Mouse (Mus musculus) brain, embryonic 14.5 days (tissue): Measurements from ENCODE around the gene Gpm6a. TPM values are rescaled to one million over a fixed set of nuclear protein-coding genes. Genes with fewer than 3 reads are reported as not detected.
"Not testable (repeated sequence)": the region's sequence is repeated elsewhere in the genome, so short reads cannot be mapped to it uniquely, and the experiment has no call there.

ENCODE experiments used
- DNase-seq: peaks from one replicate; pipeline ENCODE4 v3.0.0-alpha.2; 2011; ENCODE audit warnings: low read depth
- CTCF ChIP-seq: fragments of 200-500 bp; IDR thresholded peaks from 2 replicates; pipeline ENCODE4 v1.5.1; 2012; ENCODE audit warnings: inconsistent platforms, mild to moderate bottlenecking, moderate library complexity, borderline replicate concordance; ENCODE audit not compliant: insufficient read depth, insufficient read length; ENCODE audit errors: extremely low read depth
- POLR2A ChIP-seq: fragments of 200-500 bp; IDR thresholded peaks from 2 replicates; pipeline ENCODE4 v1.6.1; 2012; ENCODE audit warnings: mild to moderate bottlenecking, inconsistent platforms, borderline replicate concordance; ENCODE audit not compliant: poor library complexity, insufficient read depth, insufficient read length, severe bottlenecking; ENCODE audit errors: extremely low read depth
- polyA plus RNA-seq: library from polyadenylated mRNA; depleted of rRNA; stranded (reverse); fragments of >200 nt; gene quantifications from 2 replicates; pipeline ENCODE4 v1.2.3, GENCODE M21; 2012; rRNA removed

Gpm6a gene
- polyA plus RNA-seq, 1 experiment, result 408 TPM

DNA sequence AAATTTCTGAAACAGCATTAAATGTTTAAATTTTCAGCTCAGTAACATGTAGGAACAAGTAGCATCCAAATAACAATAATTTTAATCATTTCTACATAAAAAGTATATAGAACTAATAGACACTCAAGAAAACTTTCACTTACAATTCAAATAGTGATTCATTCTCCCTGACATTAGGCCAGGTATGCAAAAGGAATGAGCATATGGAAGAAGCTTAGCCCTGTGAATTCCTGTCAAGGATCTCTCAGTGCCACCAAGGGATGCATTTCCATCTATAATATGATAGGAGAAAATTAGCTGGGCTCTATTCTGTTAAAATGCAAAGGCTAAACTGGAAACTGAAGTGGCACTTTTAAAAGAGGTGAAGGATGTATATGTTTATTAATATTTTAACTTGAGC, 76.5 kb downstream of the Gpm6a start:
- TF ChIP-seq POLR2A (no peak), CTCF (no peak)
- no peak for DNase-seq

DNA sequence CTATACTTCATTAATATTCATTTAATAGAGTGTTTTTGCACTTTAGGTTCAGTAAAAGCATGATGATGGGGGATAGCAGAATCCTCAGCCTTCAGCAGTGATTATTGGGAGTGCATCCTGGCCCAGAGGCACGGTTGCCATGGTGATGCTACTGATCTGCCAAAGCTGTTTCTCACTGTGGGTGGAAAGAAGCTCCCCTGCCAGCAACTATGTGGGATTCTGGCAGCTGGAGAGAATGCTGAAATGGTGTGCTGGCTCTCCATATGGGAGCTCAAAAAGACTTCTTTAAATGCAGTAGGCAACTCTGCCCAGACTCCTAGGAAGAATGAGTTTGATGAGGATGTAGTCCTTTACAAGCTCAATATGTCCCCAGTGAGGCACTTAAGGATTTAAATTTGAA, 79.7 kb downstream of the Gpm6a start:
- DNase-seq, result peak; percentile 98
- no peak for TF ChIP-seq POLR2A
- TF ChIP-seq CTCF, result no peak

DNA sequence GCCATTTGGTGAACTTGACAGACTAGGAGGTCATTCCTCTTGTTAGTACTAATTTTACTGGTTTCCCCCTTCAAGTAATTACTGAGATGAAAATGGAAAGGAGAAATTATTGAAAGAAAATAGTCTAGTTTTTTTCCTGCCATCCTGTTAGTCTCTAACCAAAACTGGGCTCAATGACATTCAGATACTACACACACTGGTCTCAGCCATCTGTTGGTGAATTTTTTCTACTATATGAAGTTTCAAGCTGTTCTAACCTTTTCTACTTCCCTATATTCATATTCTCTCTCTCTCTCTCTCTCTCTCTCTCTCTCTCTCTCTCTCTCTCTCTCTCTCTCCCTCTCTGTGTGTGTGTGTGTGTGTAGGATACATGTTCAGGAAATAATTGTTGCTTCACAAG, 80.8 kb downstream of the Gpm6a start:
- DNase-seq, result peak; percentile 49
- TF ChIP-seq CTCF (no peak), POLR2A (no peak)

DNA sequence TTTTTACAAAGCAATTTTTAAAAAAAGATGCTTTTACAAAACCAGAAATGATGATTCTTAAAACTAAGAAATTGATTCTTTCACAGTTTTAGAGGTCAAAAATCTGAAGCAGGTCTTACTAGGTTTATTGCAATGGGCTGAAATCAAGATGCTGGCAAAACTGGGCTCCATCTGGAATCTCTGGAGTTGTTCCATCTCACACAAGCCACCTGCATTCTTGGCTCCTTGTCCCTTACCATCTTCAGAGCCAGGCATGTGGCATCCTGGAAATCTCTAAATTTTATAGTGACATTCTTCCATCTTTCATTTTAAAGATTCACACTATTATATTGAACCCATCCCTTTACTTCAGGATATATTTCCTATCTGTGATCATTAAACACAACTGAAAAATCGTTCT, 88.3 kb downstream of the Gpm6a start:
- peak; percentile 69 for DNase-seq
- TF ChIP-seq POLR2A (no peak), CTCF (no peak)

DNA sequence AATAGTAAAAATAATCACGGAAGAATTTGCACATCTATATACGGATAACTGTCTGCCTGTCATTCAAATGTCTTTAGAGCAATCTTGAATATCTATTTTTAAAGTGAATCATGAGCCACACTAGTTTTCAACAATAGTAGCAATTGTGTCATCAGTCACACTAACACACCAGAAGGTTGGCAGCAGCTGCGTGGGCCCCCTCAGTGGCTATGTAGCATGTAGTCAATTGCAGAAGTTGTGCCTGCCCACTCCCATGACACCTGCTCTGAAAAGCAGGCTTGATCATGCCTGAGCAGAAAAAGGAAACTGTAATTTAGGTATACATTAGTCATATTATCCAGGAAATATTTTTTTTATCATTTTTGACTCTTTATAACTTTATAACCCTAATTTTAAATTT, 93.8 kb downstream of the Gpm6a start:
- DNase-seq, result peak; percentile 60

DNA sequence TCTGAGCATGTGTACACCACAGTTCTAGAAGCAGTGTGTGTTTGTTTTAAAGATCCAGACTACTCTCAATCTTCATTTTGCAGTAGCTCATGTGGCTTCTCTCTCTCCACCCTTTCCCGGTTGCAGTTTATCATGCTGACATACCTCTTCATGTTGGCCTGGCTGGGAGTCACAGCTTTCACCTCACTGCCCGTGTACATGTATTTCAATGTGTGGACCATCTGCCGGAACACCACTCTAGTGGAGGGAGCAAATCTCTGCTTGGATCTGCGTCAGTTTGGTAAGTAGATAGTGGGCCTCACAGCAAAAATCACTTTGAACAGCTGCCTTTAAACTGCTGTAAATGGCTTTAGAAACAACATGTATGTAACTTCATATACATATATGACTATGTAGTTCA, 95.3 kb downstream of the Gpm6a start:
- no peak for TF ChIP-seq CTCF
- TF ChIP-seq POLR2A, result no peak
- DNase-seq, result no peak

More for the DNA sequence above, 93.8 kb downstream of the Gpm6a start:
- TF ChIP-seq POLR2A (no peak), CTCF (no peak)

DNA sequence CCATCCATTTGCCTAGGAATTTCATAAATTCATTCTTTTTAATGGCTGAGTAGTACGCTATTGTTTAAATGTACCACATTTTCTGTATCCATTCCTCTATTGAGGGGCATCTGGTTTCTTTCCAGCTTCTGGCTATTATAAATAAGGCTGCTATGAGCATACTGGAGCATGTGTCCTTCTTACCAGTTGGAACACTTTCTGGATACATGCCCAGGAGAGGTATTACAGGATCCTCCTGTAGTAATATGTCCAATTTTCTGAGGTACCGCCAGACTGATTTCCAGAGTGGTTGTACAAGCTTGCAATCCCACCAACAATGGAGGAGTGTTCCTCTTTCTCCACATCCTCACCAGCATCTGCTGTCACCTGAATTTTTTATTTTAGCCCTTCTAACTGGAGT, 114.2 kb downstream of the Gpm6a start:
- DNase-seq, result not testable (repeated sequence)

DNA sequence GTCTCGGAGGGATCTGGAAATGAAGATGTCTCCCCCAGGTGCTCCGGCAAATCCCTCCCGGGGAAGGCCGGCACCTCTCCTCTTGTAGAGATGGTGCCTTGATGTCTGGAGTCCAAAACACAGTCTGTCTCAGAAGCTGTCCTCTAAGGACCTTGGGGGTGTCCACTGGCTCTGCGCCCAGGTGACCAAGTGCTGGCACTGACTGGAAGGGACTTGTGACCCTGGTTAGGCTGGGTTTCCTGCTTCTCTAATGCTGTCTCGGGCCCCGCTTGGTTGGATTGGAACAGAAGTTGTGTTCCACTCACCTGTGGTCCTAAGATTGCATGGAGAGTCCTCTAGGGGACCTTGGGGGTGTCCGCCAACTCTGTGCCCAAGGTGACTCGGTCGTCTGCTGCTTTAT, 118.8 kb downstream of the Gpm6a start:
- no peak for DNase-seq
- no peak for TF ChIP-seq CTCF
- TF ChIP-seq POLR2A, result no peak

DNA sequence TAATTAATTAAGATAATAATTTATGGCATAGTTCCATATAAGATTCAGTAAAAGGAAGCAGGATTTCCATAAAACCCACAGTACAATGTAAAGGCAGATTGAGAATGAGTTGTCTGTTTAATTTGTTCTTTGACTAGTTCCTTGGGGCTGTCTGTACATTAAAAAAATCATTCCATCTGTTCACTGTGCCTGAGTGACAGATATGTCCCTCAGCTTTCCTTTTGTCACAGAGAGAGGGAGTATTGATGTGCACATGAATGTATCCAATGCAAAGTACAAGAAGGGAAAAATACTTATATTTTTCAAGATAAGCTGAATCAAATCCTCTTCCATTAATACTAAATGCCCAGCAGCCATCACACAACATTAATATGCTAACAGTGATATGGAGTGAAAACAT, 147.6 kb downstream of the Gpm6a start:
- TF ChIP-seq POLR2A (no peak), CTCF (no peak)
- peak; percentile 74 for DNase-seq

DNA sequence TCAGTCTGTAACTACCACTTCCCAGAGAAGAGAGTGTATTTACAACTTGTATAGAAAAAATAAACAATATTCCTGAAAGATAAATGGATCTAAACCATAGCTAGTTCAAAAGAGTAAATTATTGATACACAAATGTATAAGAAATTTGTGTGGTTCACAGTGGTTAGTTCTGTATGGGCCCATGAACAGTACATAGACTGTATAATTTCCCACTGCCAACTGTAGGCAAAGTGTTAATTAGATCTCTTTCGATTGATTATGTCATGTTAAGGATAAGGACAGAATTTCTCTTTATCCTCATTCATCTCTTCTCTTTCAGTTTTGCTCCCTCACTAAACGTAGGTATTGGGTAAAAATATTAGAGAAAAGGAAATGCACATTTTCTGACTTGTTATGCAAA, 148.4 kb downstream of the Gpm6a start:
- TF ChIP-seq POLR2A, result no peak
- TF ChIP-seq CTCF, result no peak
- DNase-seq, result peak; percentile 35

DNA sequence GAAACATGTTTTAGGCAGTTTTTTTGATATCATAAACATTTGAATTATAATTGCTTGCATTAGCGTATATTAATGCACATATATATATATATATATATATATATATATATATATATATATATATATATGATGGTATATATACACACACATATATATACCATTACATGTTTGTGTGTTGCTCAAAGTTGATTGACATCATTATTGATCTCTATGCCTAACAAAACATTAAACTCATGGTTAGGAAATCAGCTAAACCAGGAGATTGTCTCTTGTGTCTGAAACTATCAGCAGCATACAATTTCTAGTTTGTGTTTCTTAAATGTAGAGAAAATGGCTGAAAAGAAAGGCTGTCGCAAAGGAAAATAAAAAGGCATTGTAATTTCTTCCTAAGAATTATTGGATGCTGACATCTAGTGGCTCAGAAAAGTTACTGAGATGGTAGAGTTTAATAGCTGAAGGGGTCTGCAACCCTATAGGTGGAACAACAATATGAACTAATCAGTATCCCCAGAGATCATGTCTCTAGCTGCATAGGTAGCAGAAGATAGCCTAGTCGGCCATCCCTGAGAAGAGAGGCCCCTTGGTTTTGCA, 149.3 kb downstream of the Gpm6a start:
- TF ChIP-seq CTCF, result no peak
- TF ChIP-seq POLR2A, result no peak
- DNase-seq, result peak; percentile 89

Other genes starting within 250 kb of the Gpm6a start
- gene Wdr17, start 67.7 kb upstream of the Gpm6a start, polyA plus RNA-seq, result 11.8 and 13.2 TPM in 2 replicates